Mouse (Mus musculus) small intestine, adult 2 months (tissue): ENCODE measurements around the gene Cttnbp2nl. TPM values are rescaled to one million over a fixed set of nuclear protein-coding genes. Genes with fewer than 3 reads are reported as not detected.
A peak's percentile ranks its signal among the peaks of the same experiment; 100 is the strongest.

Source experiments
- H3K27ac ChIP-seq: fragments of 200-500 bp; 2 replicates; pipeline ENCODE4 v1.5.1; 2012; ENCODE audit warnings: low read depth, low read length, control low read depth, inconsistent platforms; ENCODE audit not compliant: insufficient read depth
- H3K27me3 ChIP-seq: fragments of 200-500 bp; 2 replicates; pipeline ENCODE4 v1.6.1; 2012; ENCODE audit warnings: mild to moderate bottlenecking, moderate library complexity, low read length, inconsistent platforms; ENCODE audit not compliant: control insufficient read depth, insufficient read depth
- H3K36me3 ChIP-seq: fragments of 200-500 bp; 2 replicates; pipeline ENCODE4 v1.6.1; 2012; ENCODE audit warnings: mild to moderate bottlenecking, low read length, control low read depth, inconsistent platforms; ENCODE audit not compliant: control insufficient read depth, insufficient read depth
- H3K4me1 ChIP-seq: fragments of 200-500 bp; 2 replicates; pipeline ENCODE4 v1.6.1; 2012; ENCODE audit warnings: low read length, inconsistent platforms, mixed read lengths; ENCODE audit not compliant: control insufficient read depth, insufficient read depth, insufficient read length
- H3K4me3 ChIP-seq: fragments of 200-500 bp; 2 replicates; pipeline ENCODE4 v1.5.1; 2012; ENCODE audit warnings: low read depth, mild to moderate bottlenecking, control low read depth, inconsistent platforms, low read length, moderate library complexity
- CTCF ChIP-seq: fragments of 200-500 bp; IDR thresholded peaks from 2 replicates; pipeline ENCODE4 v1.5.1; 2012; ENCODE audit warnings: low read depth, mild to moderate bottlenecking, control low read depth, inconsistent platforms, low read length, moderate library complexity, mixed read lengths; ENCODE audit not compliant: insufficient replicate concordance, insufficient read length; ENCODE audit errors: extremely low read depth
- POLR2A ChIP-seq: fragments of 200-500 bp; IDR thresholded peaks from 2 replicates; pipeline ENCODE4 v1.6.1; 2012; ENCODE audit warnings: low read depth, mild to moderate bottlenecking, control low read depth, inconsistent platforms, low read length, moderate library complexity
- WGBS: fragments of 180-500 bp; shearing (Covaris S2); methylation state at CpG from one replicate; pipeline ENCODE4 v1.1.7; 2018; 5-methylcytosine and 5-hydroxymethylcytosine counted together
- polyA plus RNA-seq: library from polyadenylated mRNA; depleted of rRNA; stranded (reverse); fragments of >200 nt; gene quantifications from 2 replicates; pipeline ENCODE4 v1.2.3, GENCODE M21; 2012

Gene Cttnbp2nl
- polyA plus RNA-seq, 1 experiment, result 2.9 TPM

DNA sequence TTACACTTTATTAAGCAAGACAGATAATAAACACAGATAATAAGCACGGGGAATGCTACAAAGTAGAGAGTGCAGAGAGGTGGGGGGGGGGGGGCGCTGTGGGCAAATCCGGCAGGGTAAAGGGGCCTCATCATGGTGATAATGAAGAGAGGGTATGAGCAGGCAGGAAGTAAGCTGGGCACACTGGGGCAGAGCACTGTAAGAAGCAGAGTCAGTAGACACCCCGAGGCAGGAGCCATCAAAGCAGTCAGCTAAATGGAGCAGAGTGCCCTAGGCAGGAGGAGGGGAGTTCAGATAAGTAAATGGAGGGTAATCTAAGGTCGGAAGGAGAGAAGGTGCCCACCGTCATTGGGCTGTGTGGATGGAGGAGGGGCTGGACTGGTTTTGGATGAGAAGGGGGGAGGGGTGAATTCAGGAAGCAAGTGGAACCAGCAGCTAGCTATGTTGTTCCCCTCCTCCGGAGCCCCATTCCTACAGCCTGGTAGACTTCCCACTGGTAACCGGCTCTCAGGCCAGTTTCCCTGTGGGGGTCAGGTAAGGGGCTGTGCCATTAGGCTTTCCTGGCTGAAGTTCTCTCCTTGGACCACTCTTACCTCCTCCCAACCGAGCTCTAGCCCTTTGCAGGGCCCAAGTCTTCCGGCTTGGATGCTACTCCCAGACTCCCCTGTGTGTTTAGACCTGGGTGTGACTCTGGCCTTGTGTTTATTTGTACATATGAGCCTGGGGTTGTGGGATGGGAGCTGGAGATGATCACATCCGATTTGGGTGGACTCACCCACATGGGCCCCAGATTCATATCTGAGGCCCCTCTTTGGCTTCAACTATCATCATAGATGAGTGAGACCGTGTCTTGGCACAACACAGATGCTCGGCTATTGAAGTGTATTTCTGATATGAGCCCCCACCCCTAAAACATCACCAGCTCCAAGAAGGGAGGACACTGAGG, 89.3 kb downstream of the Cttnbp2nl start:
- TF ChIP-seq POLR2A, result no peak
- no peak for TF ChIP-seq CTCF
- Histone ChIP-seq H3K4me1 (peaks cover 12% of the 10 kb centered on the region; the same call in 1 of the 2 replicates), H3K4me3 (no peak overlapping the region), H3K36me3 (no peaks in the 10 kb centered on the region), H3K27ac (no peak overlapping the region), H3K27me3 (peaks cover 30% of the 10 kb centered on the region)
- WGBS, result 36% methylated on average over 13 of the region's 13 CpGs

DNA sequence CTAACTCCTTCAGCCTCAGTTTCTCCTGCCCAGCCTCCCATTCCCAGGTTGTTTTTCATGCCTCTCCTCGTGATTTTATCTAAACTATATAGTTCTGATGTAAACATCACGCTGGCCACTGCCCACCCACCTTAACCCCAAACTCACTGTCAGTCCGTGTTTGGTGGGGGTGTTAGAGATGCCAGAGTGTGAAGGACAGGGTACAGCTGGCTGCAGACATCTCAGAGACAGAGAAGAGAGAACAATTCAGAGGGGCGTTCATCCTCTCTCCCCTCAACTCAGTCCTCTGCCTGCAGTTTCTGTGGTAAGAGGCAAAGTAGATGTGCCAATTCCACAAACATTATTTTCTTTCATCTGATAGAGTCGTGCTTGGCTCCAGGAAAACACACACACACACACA, 90.1 kb downstream of the Cttnbp2nl start:
- H3K27me3 ChIP-seq, result peaks cover 30% of the 10 kb centered on the region
- TF ChIP-seq CTCF (no peak), POLR2A (no peak)
- 12% methylated on average over 5 of the region's 5 CpGs for WGBS
- H3K4me3 ChIP-seq, result no peak overlapping the region
- H3K27ac ChIP-seq, result no peak overlapping the region
- peaks cover 12% of the 10 kb centered on the region; the same call in 1 of the 2 replicates for H3K4me1 ChIP-seq
- H3K36me3 ChIP-seq, result no peaks in the 10 kb centered on the region

DNA sequence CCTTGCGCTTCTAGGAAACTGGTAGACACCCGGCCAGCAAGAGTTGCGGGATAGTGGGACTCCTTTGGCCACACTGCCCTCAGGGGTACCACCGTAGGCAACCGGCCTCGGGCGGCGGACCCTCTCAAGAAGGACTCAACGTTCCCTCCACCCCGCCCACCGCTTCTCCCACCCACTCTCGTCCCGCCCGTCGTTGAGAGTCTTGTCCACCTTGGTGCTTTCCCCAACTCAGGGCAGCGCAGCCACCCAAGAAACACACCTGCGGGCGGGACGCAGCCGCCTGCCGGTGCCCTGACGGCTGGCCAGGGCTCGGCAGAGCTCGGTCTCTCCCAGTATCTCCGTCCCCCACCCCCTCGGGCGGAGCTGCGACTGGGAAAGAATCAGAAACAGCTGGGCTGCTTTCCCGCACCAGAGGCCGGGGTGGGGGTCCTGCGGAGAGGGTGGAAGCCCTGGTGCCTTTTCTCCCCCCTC, 90.8 kb downstream of the Cttnbp2nl start:
- TF ChIP-seq POLR2A, result no peak
- TF ChIP-seq CTCF, result no peak
- no peak overlapping the region for H3K27ac ChIP-seq
- 2% methylated on average over 31 of the region's 31 CpGs for WGBS
- H3K36me3 ChIP-seq, result no peaks in the 10 kb centered on the region
- H3K4me3 ChIP-seq, result peak overlapping the region; percentile 55
- peaks cover 30% of the 10 kb centered on the region for H3K27me3 ChIP-seq
- peaks cover 9% of the 10 kb centered on the region; the same call in 1 of the 2 replicates for H3K4me1 ChIP-seq

DNA sequence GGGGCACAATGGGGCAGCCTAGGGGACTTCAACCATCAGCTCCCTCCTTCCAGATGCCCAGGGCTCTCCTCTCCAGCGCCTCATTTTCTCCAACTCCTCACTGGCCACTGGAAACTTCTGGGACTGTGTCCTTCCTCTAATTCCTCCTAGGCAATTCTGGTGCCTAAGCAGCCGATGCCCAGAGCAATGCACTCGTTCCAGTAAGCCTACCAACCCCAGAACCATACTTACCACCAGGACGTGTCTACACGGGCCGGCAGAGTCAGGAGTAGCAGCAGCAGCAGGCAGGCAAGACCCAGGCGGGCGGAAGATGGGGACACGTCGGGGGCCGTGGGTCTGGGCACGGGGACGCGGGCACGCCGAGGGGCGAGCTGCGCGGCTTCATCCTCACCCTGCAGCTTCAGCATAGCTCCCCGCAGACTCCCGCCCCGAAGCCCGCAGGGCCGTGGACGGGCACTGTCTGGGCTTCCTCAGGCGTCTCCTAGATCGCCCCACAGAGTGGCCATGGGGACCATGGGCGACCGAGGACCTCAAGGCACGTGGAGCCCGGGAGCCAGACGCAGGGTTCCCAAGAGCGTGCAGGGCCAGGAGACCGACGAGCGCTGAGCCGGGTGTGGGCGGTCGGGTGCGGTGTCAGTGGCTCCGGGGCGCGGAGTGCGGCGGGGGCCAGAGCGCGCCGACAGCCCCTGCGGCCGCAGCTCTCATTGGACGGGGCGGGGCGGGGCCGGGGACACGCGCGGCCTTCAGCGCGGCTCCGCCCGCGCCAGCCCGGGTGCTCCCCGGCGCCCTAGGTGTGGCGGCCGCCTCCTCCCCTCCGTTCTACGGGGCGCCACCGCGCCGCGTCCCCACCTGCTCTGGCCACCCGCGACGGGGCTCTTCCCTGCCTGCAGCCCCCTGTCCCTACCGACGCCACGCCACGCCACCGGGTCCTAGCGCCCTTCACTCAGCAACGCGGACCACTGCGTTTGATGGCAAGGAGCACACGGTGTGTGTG, 91.6 kb downstream of the Cttnbp2nl start, which contains the start of gene Wnt2b:
Gene Wnt2b, minus strand, starts transcription at position 856 of the 994 bp plus-strand sequence.
- Histone ChIP-seq H3K4me3 (peak within 1 kb of the TSS; percentile 55), H3K27ac (no peak within 1 kb of the TSS; the same call in none of the 2 replicates), H3K36me3 (no peaks in the 10 kb centered on the region), H3K27me3 (peaks cover 28% of the 10 kb centered on the region), H3K4me1 (peaks cover 9% of the 10 kb centered on the region; the same call in 1 of the 2 replicates)
- no peak for TF ChIP-seq CTCF
- no peak for TF ChIP-seq POLR2A
- WGBS, result 3% methylated on average over 82 of the region's 87 CpGs

DNA sequence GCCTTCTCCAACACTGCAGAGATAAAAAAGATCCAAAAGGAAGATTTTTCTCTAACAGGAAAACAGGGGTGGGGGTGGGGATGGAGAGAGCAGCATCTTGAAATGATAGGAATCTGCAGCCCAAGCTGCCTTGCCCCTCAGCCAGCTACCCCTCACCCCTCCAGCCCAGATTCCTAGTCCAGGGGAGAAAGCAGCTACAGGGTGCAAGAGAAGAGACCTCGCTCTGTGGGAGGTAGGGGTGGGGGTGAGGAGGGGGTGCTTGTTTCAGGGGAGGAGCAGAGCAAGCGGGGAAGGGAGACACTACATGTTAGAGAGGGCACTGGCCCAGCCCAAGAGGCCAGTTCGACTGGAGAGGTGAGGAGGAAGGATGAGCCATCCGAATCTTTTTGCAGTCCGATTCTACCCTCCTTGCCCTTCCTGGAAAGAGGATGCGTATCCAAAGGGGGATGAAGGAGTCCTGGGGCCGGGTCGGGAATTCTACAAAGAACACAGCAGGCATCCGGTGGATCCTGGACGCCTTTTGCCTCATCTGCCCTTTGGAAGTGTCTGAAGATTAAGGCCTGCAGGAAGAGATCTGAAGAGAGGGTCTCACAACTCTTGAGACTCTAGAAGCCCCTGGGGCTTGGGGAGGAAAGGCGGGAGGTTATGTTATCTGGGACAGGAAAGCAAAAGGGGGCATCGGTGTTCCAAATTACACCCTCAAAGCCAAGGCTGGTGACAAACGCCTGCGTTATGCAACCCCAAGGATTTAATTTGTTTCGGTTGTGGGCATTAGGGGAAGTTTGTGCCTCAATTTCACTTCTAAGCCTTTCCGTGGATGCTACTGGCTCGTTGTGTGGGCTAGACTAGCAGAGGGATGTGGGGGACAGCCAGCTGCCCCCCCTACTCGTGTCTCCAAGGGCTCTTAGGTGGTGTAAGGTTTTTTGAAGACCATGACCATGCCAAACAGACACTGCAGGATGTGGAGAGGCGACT, 92.6 kb downstream of the Cttnbp2nl start:
- WGBS, result 25% methylated on average over 19 of the region's 19 CpGs
- no peak for TF ChIP-seq POLR2A
- TF ChIP-seq CTCF, result no peak
- H3K36me3 ChIP-seq, result no peaks in the 10 kb centered on the region; the same call in 1 of the 2 replicates
- peaks cover 9% of the 10 kb centered on the region; the same call in 1 of the 2 replicates for H3K4me1 ChIP-seq
- H3K27ac ChIP-seq, result no peak overlapping the region; the same call in 1 of the 2 replicates
- peaks cover 28% of the 10 kb centered on the region for H3K27me3 ChIP-seq
- peak overlapping the region; percentile 55 for H3K4me3 ChIP-seq

DNA sequence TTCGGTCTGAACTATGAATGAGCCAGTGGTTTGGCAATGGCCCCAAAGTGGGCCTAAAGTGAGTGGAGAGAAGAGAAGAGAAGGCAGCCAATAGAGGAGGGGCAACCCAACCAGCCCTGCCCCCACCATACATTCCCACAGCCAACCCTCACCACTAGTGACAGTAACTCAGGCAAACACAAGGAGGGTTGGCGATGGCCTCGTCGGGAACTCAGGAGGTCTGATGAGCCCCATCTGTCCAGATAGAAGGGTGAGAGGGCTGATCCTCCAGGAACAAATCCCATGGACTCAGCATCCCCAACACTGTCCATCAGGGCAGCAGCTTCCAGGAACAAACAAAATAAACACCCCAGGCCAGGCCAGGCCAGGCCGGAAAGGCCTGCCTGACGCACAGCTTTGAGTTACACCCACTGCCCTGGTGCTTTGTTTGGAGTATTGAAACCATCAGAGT, 96.8 kb downstream of the Cttnbp2nl start:
- H3K4me3 ChIP-seq, result no peak overlapping the region
- no peak overlapping the region for H3K27ac ChIP-seq
- peaks cover 9% of the 10 kb centered on the region for H3K36me3 ChIP-seq
- 81% methylated on average over 6 of the region's 6 CpGs for WGBS
- H3K27me3 ChIP-seq, result peaks cover 12% of the 10 kb centered on the region
- TF ChIP-seq POLR2A (no peak), CTCF (no peak)
- H3K4me1 ChIP-seq, result no peaks in the 10 kb centered on the region
